Mouse (Mus musculus): Measurements from ENCODE around the gene Cdca3.
"Not testable (repeated sequence)": the region's sequence is repeated elsewhere in the genome, so short reads cannot be mapped to it uniquely, and the experiment has no call there.

Gene Cdca3

DNA sequence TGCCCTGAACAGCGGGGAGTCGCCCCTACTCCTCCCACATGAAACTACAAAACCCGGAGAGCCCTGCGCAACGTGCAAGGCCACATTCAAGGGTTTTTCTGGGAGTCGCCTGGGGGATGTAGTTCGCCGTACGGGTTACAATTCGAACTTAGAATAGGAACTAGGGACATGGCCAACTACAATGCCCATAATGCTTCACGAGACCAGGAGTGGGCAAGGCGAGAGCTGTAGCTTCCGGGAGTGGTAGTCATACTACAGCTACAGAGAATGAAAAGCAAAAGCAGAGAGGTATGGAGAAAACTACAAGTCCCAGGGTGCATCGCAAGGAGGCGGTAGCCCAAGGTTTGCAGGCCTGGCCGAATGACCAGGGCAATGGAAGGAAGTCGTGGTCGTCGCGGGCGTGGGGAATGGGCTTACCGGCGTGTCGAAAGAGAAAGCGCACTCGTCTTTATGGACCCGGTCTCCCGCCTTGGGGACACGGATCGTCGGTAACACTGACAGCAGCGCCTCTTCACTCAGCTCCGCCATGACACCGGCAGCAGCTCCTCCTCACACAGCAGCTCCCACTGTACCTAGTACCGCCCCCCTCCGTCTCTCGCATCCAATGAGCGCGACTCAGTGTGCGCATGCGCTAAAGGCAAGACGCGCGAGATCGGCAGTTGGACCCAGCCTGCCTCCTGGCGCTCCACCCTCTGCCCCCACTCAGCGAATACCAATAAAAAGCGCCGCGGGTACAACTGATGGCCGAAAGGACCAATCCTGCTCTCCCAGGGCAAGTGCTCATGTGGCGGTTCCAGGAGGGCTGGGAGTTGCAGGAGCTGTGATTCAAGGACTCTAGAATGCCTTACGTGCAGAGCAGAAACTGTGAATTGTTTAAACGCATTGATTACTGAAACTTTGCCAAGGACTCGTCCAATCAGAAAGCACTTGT is at the start of gene Cdca3, which contains the start of gene Usp5:
Cdca3 (plus strand) TSS at position 680 of the 931 bp plus-strand sequence.
Usp5 (minus strand) TSS at position 617 of the 931 bp plus-strand sequence.
- DNase-seq (ENCODE audit: low read depth, low spot score), result peak; percentile 100

DNA sequence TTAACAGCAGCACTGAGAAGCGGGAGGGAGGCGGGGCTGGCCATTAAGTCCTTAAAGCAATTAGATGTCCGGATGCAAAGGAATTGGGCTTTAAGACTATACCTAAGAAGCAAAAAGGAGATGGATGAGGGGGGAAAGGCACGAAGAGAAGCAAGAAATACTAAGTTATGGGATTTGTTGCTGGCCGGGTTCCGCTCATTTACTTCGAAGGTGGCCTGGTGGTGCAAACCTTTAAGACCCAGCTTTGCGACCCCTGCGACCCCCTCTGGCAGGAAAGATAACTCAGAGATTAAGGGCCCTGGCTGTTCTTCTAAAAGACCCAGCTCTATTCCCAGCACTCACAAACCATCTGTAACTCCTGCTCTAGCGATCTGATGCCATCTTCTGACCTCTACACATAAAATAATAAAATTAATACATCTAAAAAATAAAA is 49.3 kb upstream of the Cdca3 start:
- DNase-seq (ENCODE audit: low read depth, low spot score), result no peak

DNA sequence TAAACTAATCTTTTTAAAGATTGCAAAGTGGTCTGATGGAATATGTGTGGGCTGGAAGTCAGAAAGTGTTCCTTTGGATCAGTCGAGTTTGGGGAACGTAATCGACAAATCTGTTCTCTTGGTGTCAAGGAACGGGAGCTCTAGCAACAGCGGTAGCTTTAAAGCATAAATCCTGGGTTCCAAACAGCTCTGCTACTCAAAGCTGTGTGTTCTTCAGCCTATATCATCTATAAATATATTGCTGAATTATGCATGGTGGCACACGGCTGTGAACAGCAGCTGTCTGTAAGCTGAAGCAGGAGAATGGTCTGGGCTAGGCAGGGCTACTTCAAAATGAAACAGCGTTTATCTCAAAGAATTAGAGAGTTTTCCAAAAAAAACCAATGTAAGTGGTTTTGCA is 48.4 kb upstream of the Cdca3 start:
- no peak for DNase-seq (ENCODE audit: low read depth, low spot score)

DNA sequence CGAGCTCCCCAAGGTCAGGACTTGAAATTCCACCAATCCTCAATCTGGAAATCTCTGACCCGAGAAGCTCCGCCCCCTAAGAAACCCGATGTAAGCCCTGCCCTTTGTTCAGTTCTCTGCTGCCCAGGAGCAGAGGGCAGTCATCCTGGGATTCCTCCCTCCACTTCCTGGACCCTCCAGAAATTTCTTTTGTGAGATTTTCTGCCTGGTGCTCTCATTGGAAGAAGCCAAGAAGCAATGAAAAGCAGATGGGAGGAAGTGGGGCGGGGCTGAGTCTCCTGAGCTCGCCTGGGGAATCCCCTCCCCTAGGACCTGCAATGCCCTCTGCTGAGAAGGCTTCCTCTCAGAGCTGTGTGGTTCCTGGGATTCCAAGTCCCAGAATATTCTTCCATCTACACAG is 46.9 kb upstream of the Cdca3 start:
- DNase-seq (ENCODE audit: low read depth, low spot score), result peak; percentile 70

DNA sequence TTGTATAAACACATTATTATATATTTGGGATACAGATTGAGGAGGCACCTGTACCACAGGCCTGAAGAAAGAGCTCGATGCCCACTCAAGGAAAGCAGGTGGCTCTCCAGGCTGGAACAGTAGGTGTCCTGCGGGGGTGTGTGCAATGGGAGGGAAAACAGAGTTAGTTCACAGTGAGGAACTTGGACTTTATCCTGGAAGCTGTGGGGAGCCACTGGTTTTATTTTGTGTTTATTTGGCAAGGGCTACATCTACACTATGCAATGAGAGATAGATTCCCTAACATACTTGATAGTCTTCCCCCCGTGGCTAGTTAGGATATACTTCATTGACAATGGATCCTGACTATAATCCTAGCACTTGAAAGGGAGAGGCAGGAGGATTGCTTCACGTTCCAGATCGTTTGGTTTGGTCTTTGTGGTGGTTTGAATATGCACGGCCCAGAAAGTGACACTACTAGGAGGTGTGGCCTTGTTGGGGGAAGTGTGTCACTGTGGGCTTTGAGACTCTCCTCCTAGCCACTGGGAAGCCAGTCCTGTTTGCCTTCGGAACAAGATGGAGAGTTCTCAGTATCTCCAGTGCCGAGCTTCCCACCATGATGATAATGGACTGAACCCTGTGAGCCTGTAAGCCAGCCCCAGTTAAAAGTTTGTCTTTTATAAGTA is 42.5 kb upstream of the Cdca3 start:
- no peak for DNase-seq (ENCODE audit: low read depth, low spot score)

DNA sequence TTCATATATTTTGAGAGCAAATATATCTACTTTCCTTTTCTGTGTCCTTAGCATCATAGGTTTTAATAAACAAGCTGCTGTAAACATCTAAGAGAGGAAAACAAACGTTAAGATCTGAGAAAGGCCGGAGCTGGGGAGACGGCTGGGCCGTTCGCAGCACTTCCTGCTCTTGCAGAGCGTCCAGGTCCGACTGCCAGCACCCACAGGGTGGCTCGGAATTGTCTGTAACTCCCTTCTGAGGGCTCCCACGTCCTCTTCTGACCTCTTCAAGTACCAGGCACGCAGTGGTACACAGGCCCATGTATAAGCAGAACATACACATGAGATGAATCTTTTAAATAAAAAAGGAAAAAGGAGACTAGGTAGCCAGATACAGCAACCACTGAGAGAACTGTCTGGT is 41.6 kb upstream of the Cdca3 start:
- DNase-seq (ENCODE audit: low read depth, low spot score), result no peak

DNA sequence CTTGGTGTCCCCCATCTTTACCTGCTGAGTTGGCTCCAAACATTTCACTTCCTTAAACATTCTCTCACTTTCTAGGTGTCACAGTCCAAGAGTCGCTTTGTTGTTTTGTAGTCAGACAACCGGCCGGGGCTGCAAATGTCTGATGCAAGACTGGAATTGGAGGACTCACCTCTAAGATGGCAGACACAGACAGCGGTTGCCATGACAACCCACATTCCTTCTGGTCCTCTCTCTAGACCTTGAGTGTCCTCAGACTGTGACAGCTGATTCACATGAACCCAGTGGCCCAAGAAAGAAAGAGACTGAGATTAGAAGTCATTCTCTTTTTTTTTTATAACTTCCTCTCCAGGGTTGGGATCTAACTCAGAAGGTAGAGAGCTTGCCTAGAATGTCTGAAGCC is 39.8 kb upstream of the Cdca3 start:
- no peak for DNase-seq (ENCODE audit: low read depth, low spot score)

DNA sequence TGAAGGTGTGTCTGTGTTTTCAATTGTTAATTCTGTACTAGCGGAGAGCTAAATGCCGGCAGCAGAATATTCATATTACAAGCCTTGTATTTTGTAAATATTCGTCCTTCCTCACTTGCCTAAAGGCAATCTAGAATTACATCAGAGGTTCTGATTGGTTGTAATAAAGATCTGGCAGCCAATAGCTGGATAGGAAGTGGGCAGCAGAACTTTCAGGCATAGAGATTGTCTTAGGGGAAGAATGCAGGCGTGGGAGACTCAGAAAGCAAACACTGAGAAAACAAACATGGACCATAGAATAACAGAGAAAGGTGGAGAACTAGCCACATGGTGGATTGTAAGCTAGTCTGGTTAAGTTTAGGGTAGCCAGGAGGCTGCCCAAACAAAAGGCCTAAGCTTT is 39.2 kb upstream of the Cdca3 start:
- no peak for DNase-seq (ENCODE audit: low read depth, low spot score)

DNA sequence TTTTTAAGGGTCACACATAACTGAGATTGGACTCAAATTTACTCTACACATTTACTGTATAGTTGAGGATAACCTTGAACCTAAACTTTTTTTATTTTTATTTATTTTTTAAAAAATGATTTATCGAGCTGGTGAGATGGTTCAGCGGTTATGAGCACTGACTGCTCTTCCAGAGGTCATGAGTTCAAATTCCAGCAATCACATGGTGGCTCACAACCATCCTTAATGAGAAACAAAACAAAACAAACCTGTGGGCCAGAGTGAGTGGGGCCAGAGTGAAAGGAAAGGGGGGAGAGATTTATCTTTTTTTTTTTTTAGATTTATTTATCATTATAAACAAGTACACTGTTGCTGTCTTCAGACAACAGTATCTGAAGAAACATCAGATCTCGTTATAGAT is 37.4 kb upstream of the Cdca3 start:
- no peak for DNase-seq (ENCODE audit: low read depth, low spot score)

- no peak for DNase-seq (ENCODE audit: low read depth, low spot score)
Observed at GRCm38 (mm10) chr6:124795781-124796180, 33.6 kb upstream of the Cdca3 start.

DNA sequence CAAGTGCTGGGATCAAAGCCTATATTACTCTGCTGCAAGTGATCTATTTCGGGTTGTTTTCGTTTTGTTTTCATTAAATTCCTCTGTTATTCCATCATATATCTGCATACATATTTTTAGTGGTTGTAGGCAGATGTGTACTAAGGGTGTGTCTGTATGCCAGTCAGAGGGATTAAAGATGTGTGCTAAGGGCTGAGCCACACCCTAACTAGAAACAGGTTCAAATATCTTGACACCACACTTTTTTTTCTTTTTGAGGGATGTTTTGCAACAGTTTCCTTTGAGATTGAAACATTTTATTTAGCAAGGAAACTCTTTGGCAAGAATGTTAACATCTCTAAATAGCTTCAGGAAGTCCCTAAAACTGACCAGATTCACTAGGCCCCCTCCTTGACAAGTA is 33.1 kb upstream of the Cdca3 start:
- DNase-seq (ENCODE audit: low read depth, low spot score), result no peak

DNA sequence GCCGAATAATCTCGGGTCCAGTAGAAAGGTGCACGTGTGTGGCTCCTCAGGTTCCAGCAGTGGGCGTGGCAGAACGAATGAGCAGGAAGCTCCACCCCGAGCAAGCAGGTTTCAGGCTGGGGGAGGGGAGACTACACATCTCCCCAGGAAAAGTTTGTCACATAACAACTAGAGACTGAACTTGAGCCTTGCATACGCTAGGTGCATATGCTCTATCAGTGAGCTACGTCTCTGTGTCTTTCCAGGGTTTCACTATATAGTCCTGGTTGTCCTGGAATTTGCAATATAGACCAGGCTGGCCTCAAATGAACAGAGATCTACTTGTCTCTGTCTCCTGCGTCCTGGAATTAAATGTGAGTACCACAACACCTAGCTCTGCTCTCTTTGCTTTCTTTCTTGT is 26.9 kb upstream of the Cdca3 start:
- not testable (repeated sequence) for DNase-seq (ENCODE audit: low read depth, low spot score)

DNA sequence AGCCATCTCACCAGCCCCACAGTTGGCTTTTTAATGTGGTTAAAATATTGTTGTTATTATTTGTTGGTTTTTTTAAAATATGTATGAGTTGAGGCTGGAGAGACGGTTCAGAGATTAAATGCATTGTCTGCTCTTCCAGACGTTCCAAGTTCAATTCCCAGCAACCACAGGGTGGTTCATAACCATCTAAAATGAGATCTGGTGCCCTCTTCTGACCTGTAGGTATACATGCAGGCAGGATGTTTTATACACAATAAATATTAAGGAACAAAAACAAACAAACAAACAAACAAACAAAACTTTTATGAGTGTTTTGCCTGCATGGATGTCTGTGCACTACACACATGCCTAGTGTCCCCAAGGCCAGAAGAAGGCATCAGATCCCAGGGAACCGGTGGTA is 26.3 kb upstream of the Cdca3 start:
- DNase-seq (ENCODE audit: low read depth, low spot score), result no peak

DNA sequence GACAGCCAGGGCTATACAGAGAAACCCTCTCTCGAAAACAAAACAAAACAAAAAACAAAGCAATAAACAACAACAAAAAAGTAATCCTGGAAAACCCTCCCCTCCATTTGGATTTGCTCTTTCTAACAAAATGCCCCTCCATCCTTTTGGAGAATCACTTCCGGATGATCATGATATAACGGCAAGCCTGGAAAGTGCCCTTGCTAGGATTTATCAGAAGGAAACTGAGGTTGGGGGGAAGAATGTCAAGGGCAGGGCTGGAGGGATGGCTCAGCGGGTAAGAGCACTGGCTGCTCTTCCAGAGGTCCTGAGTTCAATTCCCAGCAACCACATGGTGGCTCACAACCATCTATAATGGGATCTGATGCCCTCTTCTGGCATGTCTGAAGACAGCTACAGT is 25.7 kb upstream of the Cdca3 start:
- DNase-seq (ENCODE audit: low read depth, low spot score), result not testable (repeated sequence)

- DNase-seq (ENCODE audit: low read depth, low spot score), result no peak
Observed at GRCm38 (mm10) chr6:124804341-124804740, 25.0 kb upstream of the Cdca3 start.

- peak; percentile 87 for DNase-seq (ENCODE audit: low read depth, low spot score)
Observed at GRCm38 (mm10) chr6:124805341-124806321, 23.7 kb upstream of the Cdca3 start.

DNA sequence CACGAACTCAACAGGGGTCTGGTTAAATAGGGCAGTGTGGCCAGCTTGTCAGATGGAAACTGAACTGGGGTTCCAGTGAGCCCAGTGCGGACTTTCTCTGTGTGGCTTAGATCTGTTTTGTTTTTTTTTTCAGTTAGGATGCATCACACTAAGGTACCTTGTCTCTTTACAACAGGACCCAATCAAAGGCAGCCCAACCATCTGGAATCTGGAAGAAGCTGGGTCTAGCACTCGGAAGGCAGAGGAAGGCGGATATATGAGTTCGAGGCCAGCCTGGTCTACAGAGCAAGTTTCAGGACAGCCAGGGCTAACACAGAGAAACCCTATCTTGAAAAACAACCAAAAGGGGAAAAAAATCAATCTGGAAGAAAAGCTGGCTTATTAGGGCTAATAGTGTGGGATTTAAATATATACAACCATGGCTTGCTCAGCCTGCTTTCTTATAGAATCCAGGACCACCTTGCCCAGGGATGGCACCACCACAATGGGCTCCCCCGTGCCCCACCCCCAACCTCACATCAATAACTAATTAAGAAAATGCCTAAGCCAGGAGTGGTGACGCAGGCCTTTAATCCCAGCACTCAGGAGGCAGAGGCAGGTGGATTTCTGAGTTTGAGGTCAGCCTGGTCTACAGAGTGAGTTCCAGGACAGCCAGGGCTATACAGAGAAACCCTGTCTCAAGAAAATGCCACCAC is 22.8 kb upstream of the Cdca3 start:
- no peak for DNase-seq (ENCODE audit: low read depth, low spot score)

GRCm38 (mm10) chr6:124807366-124807765 is 22.0 kb upstream of the Cdca3 start:
- no peak for DNase-seq (ENCODE audit: low read depth, low spot score)

GRCm38 (mm10) chr6:124807986-124808357 is 21.4 kb upstream of the Cdca3 start:
- DNase-seq (ENCODE audit: low read depth, low spot score), result no peak

DNA sequence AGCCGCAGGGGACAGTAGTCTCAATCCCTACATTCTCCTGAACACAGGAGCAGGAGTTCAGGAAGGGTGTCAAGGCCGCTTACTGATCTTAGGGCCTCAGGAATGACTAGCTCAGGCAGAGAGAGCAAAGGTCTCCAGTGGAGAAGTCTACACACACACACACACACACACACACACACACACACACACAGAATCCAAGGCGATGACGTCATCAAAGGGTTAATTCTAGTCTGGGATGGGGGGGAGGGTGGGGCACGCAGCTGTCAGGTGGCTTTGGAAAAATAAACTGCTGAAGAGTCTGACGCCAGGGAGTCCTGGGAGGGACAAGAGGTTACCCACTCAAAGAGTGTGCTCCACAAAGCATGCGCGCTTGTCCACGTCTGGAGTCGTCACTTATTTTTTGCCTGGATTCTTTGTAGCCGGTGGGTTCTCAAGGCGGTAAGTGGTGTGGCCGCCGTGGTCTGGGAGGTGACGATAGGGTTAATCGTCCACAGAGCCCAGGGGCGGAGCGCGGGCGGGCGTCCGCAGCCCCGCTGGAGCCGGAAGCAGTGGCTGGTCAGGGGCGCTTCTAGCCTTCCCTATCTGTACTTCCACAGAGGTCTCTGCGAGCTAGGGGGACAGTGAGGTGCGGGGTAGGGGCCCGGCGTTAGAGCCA is 20.9 kb upstream of the Cdca3 start, which contains the start of gene Spsb2:
Spsb2 (plus strand) TSS at position 304 of the 655 bp plus-strand sequence.
- DNase-seq (ENCODE audit: low read depth, low spot score), result peak; percentile 52

Measured in CD4-positive helper T cell, adult 2 months (primary cell).